Mouse (Mus musculus): ENCODE results near the gene Hist1h4c. TPM values are rescaled to one million over a fixed set of nuclear protein-coding genes. Genes with fewer than 3 reads are reported as not detected.

Hist1h4c gene
- polyA plus RNA-seq, 1 experiment from 2014 or later = 4.8 TPM

- no peak for ATAC-seq (ENCODE audit: insufficient read depth, low FRiP score)
- Histone ChIP-seq H3K4me1 (ENCODE audit: control insufficient read depth, insufficient read depth, low read length) (0 out of 2 replicates have a peak, but pooled peaks cover 2% of the 10 kb centered on the region), H3K4me3 (replicated peaks; ENCODE audit: low read length) (no peak overlapping the region), H3K27me3 (ENCODE audit: control insufficient read depth, insufficient read depth, low read length) (no peaks in the 10 kb centered on the region), H3K9me3 (replicated peaks; ENCODE audit: control insufficient read depth, low read length) (no peaks in the 10 kb centered on the region), H3K4me2 (ENCODE audit: low read depth, low read length) (no peak overlapping the region), H3K9ac (ENCODE audit: low read length) (no peak overlapping the region), H3K36me3 (ENCODE audit: control insufficient read depth, insufficient read depth, low read length) (no peaks in the 10 kb centered on the region), H3K27ac (ENCODE audit: low read length) (no peak overlapping the region)
- WGBS = 75% methylated on average over 4 of the region's 4 CpGs
Measured at GRCm38 (mm10) chr13:23702220-23702619, 4.0 kb upstream of the Hist1h4c start.

DNA sequence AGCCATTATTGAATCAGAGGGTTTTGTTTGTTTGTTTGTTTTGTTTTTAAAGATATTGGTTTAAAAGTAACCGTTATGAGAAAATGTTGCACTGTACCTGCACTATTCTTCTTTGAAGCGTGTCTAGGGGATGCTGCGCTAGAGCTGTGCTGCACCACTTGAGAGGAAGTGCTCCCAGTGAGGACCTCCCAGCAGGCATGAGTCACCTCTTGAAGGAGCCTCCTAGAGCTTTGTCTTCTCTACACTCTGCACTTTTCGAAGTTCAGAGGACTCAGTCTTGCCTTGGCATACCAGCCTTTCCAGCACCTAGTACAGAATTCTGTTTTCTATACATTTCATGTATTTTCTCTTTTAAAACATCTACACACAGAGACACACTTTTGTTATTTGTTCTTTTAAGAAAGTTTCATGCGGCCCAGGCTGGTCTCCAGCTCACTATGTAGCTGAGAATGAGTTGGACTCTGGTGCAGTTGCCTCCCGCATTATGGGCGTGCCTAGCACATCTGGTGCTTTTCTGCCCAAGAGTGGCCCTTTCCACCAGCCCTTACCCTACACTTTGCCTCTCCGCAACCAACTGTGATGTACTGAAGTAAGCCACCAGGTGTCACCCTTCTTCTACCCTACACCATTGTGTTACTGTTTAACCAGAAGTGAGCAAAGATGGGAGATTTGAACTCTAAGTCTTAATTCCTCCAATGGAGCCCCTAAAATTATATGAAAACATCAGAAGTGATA, 2.7 kb upstream of the Hist1h4c start:
- 0 out of 2 replicates have a peak, but pooled peaks have one; percentile 49 for ATAC-seq (ENCODE audit: insufficient read depth, low FRiP score)
- H3K4me3 ChIP-seq (replicated peaks; ENCODE audit: low read length) = no peak overlapping the region
- H3K4me1 ChIP-seq (ENCODE audit: control insufficient read depth, insufficient read depth, low read length) = 0 out of 2 replicates have a peak, but pooled peaks cover 3% of the 10 kb centered on the region
- H3K4me2 ChIP-seq (ENCODE audit: low read depth, low read length) = peak overlapping the region; percentile 21; the same call in 1 of the 2 replicates
- no peak overlapping the region for H3K9ac ChIP-seq (ENCODE audit: low read length)
- H3K27ac ChIP-seq (ENCODE audit: low read length) = no peak overlapping the region
- H3K36me3 ChIP-seq (ENCODE audit: control insufficient read depth, insufficient read depth, low read length) = no peaks in the 10 kb centered on the region
- no peaks in the 10 kb centered on the region for H3K9me3 ChIP-seq (replicated peaks; ENCODE audit: control insufficient read depth, low read length)
- 29% methylated on average over 8 of the region's 8 CpGs for WGBS
- no peaks in the 10 kb centered on the region for H3K27me3 ChIP-seq (ENCODE audit: control insufficient read depth, insufficient read depth, low read length)

- WGBS = 63% methylated on average over 3 of the region's 3 CpGs
- no peak overlapping the region for H3K9ac ChIP-seq (ENCODE audit: low read length)
- no peak overlapping the region for H3K4me2 ChIP-seq (ENCODE audit: low read depth, low read length)
- H3K4me1 ChIP-seq (ENCODE audit: control insufficient read depth, insufficient read depth, low read length) = 0 out of 2 replicates have a peak, but pooled peaks cover 4% of the 10 kb centered on the region
- H3K36me3 ChIP-seq (ENCODE audit: control insufficient read depth, insufficient read depth, low read length) = no peaks in the 10 kb centered on the region
- H3K27me3 ChIP-seq (ENCODE audit: control insufficient read depth, insufficient read depth, low read length) = no peaks in the 10 kb centered on the region
- no peaks in the 10 kb centered on the region for H3K9me3 ChIP-seq (replicated peaks; ENCODE audit: control insufficient read depth, low read length)
- ATAC-seq (ENCODE audit: insufficient read depth, low FRiP score) = no peak
- H3K27ac ChIP-seq (ENCODE audit: low read length) = no peak overlapping the region
- no peak overlapping the region for H3K4me3 ChIP-seq (replicated peaks; ENCODE audit: low read length)
Measured at GRCm38 (mm10) chr13:23699767-23700166, 1.5 kb upstream of the Hist1h4c start.

GRCm38 (mm10) chr13:23698996-23699395, 742 bp upstream of the Hist1h4c start:
- H3K9me3 ChIP-seq (replicated peaks; ENCODE audit: control insufficient read depth, low read length) = no peaks in the 10 kb centered on the region
- 53% methylated on average over 6 of the region's 6 CpGs for WGBS
- H3K4me1 ChIP-seq (ENCODE audit: control insufficient read depth, insufficient read depth, low read length) = 0 out of 2 replicates have a peak, but pooled peaks cover 4% of the 10 kb centered on the region
- ATAC-seq (ENCODE audit: insufficient read depth, low FRiP score) = no peak
- 0 out of 2 replicates have a peak overlapping the region, but pooled peaks have one; percentile 37 for H3K9ac ChIP-seq (ENCODE audit: low read length)
- H3K27ac ChIP-seq (ENCODE audit: low read length) = peak overlapping the region; percentile 80
- H3K4me2 ChIP-seq (ENCODE audit: low read depth, low read length) = peak overlapping the region; percentile 50
- no peaks in the 10 kb centered on the region for H3K27me3 ChIP-seq (ENCODE audit: control insufficient read depth, insufficient read depth, low read length)
- H3K36me3 ChIP-seq (ENCODE audit: control insufficient read depth, insufficient read depth, low read length) = no peaks in the 10 kb centered on the region
- H3K4me3 ChIP-seq (replicated peaks; ENCODE audit: low read length) = no peak overlapping the region

DNA sequence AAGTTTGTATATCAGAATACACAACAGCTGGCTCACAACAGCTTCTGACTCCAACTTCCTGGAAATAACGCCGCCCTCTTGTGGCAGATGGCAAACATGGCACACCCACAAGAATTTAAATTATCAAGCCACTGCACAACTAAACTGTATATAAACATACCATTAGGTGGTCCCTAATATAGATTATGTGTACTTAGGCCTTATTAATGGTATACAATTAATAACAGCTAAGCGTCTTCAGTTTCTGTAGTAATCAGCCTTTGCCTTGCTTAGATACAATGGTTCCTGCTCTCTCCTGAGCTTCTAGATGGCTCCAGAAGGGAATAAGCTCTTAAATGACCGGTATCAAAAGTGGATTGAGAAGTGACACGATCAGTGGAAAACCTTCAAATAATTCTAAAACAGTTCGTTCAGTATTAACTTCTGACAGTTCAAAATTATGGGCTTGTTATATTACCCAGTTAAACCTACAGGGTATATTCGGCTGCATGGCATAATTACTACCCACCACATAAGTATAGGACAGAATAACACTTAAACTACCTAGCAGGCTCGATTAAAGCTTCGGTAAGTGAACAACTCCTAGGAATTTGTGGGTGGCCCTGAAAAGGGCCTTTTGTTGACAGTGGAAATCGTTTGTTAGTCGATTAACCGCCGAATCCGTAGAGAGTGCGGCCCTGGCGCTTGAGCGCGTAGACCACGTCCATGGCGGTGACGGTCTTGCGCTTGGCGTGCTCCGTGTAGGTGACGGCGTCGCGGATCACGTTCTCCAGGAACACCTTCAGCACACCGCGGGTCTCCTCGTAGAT, 559 bp downstream of the Hist1h4c start:
- Histone ChIP-seq H3K27ac (ENCODE audit: low read length) (peak overlapping the region; percentile 92), H3K4me2 (ENCODE audit: low read depth, low read length) (peak overlapping the region; percentile 71), H3K4me3 (replicated peaks; ENCODE audit: low read length) (peak overlapping the region; percentile 53), H3K9me3 (replicated peaks; ENCODE audit: control insufficient read depth, low read length) (no peaks in the 10 kb centered on the region), H3K27me3 (ENCODE audit: control insufficient read depth, insufficient read depth, low read length) (no peaks in the 10 kb centered on the region), H3K9ac (ENCODE audit: low read length) (peak overlapping the region; percentile 71), H3K36me3 (ENCODE audit: control insufficient read depth, insufficient read depth, low read length) (no peaks in the 10 kb centered on the region), H3K4me1 (ENCODE audit: control insufficient read depth, insufficient read depth, low read length) (0 out of 2 replicates have a peak, but pooled peaks cover 4% of the 10 kb centered on the region)
- peak; percentile 30; the same call in 1 of the 2 replicates for ATAC-seq (ENCODE audit: insufficient read depth, low FRiP score)
- under 1% methylated on average over 21 of the region's 32 CpGs for WGBS

DNA sequence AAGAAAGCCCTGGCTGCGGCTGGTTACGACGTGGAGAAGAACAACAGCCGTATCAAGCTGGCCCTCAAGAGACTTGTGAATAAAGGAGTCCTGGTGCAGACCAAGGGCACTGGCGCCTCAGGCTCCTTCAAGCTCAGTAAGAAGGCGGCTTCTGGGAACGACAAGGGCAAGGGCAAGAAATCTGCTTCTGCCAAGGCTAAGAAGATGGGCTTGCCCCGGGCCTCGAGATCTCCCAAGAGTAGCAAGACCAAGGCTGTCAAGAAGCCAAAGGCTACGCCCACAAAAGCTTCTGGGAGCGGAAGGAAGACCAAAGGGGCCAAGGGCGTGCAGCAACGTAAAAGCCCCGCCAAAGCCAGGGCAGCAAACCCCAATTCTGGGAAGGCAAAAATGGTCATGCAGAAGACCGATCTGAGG, 2.2 kb downstream of the Hist1h4c start:
- Histone ChIP-seq H3K4me3 (replicated peaks; ENCODE audit: low read length) (no peak overlapping the region), H3K36me3 (ENCODE audit: control insufficient read depth, insufficient read depth, low read length) (no peaks in the 10 kb centered on the region), H3K9me3 (replicated peaks; ENCODE audit: control insufficient read depth, low read length) (no peaks in the 10 kb centered on the region), H3K27me3 (ENCODE audit: control insufficient read depth, insufficient read depth, low read length) (no peaks in the 10 kb centered on the region), H3K27ac (ENCODE audit: low read length) (no peak overlapping the region), H3K4me1 (ENCODE audit: control insufficient read depth, insufficient read depth, low read length) (0 out of 2 replicates have a peak, but pooled peaks cover 4% of the 10 kb centered on the region), H3K4me2 (ENCODE audit: low read depth, low read length) (no peak overlapping the region), H3K9ac (ENCODE audit: low read length) (peak overlapping the region; percentile 21; the same call in 1 of the 2 replicates)
- no peak for ATAC-seq (ENCODE audit: insufficient read depth, low FRiP score)
- 65% methylated on average over 15 of the region's 15 CpGs for WGBS

DNA sequence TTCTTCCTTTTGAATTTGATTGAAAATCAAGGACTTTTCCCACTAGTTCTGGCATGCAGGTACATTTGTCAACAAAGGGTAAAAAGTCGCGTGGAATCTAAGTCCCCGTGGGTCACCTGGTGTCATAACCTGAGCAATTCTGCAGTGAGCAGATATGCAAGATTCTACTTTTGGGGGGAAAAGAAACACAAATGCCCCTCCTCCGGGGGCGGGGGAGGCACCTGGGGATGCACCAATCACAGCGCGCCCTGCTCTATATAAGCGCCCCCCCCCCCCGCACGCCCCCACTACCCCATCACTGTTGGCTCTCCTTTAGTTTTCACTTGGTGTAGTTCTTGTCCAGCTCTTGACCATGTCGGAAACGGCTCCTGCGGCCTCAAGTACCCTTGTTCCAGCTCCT, 2.7 kb downstream of the Hist1h4c start, which contains the start of gene Hist1h1t:
Gene Hist1h1t, plus strand, starts transcription at position 301 of the 400 bp plus-strand sequence.
- 46% methylated on average over 13 of the region's 13 CpGs for WGBS
- 0 out of 2 replicates have a peak, but pooled peaks cover 2% of the 10 kb centered on the region for H3K4me1 ChIP-seq (ENCODE audit: control insufficient read depth, insufficient read depth, low read length)
- no peaks in the 10 kb centered on the region for H3K27me3 ChIP-seq (ENCODE audit: control insufficient read depth, insufficient read depth, low read length)
- no peaks in the 10 kb centered on the region for H3K36me3 ChIP-seq (ENCODE audit: control insufficient read depth, insufficient read depth, low read length)
- H3K27ac ChIP-seq (ENCODE audit: low read length) = no peak within 1 kb of the TSS
- H3K9ac ChIP-seq (ENCODE audit: low read length) = peak within 1 kb of the TSS; percentile 21; the same call in 1 of the 2 replicates
- no peak for ATAC-seq (ENCODE audit: insufficient read depth, low FRiP score)
- no peak within 1 kb of the TSS for H3K4me3 ChIP-seq (replicated peaks; ENCODE audit: low read length)
- no peak within 1 kb of the TSS for H3K4me2 ChIP-seq (ENCODE audit: low read depth, low read length)
- no peaks in the 10 kb centered on the region for H3K9me3 ChIP-seq (replicated peaks; ENCODE audit: control insufficient read depth, low read length)

- Histone ChIP-seq H3K27ac (ENCODE audit: low read length) (no peak overlapping the region), H3K27me3 (ENCODE audit: control insufficient read depth, insufficient read depth, low read length) (no peaks in the 10 kb centered on the region), H3K4me1 (ENCODE audit: control insufficient read depth, insufficient read depth, low read length) (0 out of 2 replicates have a peak, but pooled peaks cover 2% of the 10 kb centered on the region), H3K4me3 (replicated peaks; ENCODE audit: low read length) (no peak overlapping the region), H3K36me3 (ENCODE audit: control insufficient read depth, insufficient read depth, low read length) (no peaks in the 10 kb centered on the region), H3K4me2 (ENCODE audit: low read depth, low read length) (no peak overlapping the region), H3K9ac (ENCODE audit: low read length) (no peak overlapping the region), H3K9me3 (replicated peaks; ENCODE audit: control insufficient read depth, low read length) (no peaks in the 10 kb centered on the region)
- no peak for ATAC-seq (ENCODE audit: insufficient read depth, low FRiP score)
- 91% methylated on average over 9 of the region's 9 CpGs for WGBS
Measured at GRCm38 (mm10) chr13:23694956-23695355, 3.3 kb downstream of the Hist1h4c start.
